Mouse (Mus musculus) spleen, adult 2 months (tissue): ENCODE results near the gene Herpud1.

Experiments used
- CTCF ChIP-seq: fragments of 200-500 bp; IDR thresholded peaks from 2 replicates; pipeline ENCODE4 v1.5.1; 2011; ENCODE audit warnings: mild to moderate bottlenecking, inconsistent platforms; ENCODE audit not compliant: insufficient read depth, insufficient read length, insufficient replicate concordance; ENCODE audit errors: extremely low read depth
- POLR2A ChIP-seq: fragments of 200-500 bp; IDR thresholded peaks from 2 replicates; pipeline ENCODE4 v1.6.1; 2011; ENCODE audit warnings: low read depth, low read length, inconsistent platforms

DNA sequence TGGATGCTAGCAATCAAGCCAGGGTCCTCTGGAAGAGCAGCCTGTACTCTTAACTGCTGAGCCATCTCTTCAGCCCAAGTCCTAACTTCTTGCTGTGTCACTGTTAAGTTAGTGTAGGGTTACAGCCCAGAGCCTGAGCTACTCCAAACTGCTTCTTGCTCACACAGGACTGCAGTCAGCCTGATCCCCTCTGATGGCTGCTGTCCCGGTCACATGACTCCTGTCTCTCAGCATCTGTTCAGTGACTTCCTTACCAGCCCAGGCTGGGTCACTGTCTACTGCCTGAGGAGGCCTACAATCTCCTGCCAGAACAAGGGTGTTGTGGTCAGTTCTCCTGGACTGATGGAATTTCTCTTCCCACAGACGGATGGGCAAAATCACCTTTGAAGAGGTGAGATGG, 29.0 kb downstream of the Herpud1 start:
- TF ChIP-seq CTCF (no peak), POLR2A (no peak)
